Mouse (Mus musculus) lung, postnatal 0 days (tissue): Measurements from ENCODE around the gene Fbrsl1.

Source experiments
- CTCF ChIP-seq: IDR thresholded peaks from 2 replicates; pipeline ENCODE4 v1.5.1; 2016; ENCODE audit warnings: antibody characterized with exemption, mild to moderate bottlenecking
- EP300 ChIP-seq: IDR thresholded peaks from 2 replicates; pipeline ENCODE4 v1.6.1; 2016; ENCODE audit warnings: antibody characterized with exemption, mild to moderate bottlenecking, control low read depth

GRCm38 (mm10) chr5:110386371-110387330 is 61.7 kb downstream of the Fbrsl1 start:
- TF ChIP-seq CTCF (no peak), EP300 (no peak)
